Mouse (Mus musculus) E14TG2a.4 (cell line): ENCODE results near the gene Cd59a.

ENCODE experiments used
- CTCF ChIP-seq: conservative IDR thresholded peaks from 2 replicates; pipeline ENCODE4 v1.5.1; 2014; ENCODE audit warnings: low read length
- POU5F1 ChIP-seq: IDR thresholded peaks from 2 replicates; pipeline ENCODE4 v1.6.1; 2014; ENCODE audit warnings: low read length, borderline replicate concordance

GRCm38 (mm10) chr2:104114898-104115297, 19.3 kb downstream of the Cd59a start:
- no peak for TF ChIP-seq CTCF
- TF ChIP-seq POU5F1: no peak
